Mouse (Mus musculus): ENCODE results near the gene Vstm5. TPM values are rescaled to one million over a fixed set of nuclear protein-coding genes. Genes with fewer than 3 reads are reported as not detected.

Gene Vstm5
- polyA plus RNA-seq, 1 experiment from 2014 or later: 0.35 TPM

Other genes starting within 250 kb of the Vstm5 start
- gene Panx1, start 193.6 kb upstream of the Vstm5 start, polyA plus RNA-seq (2015; fragmentation: Nextera tagmentation; extraction: Ambion mirVana): 7.9 and 8.0 TPM in 2 replicates
- gene Hephl1, start 126.9 kb upstream of the Vstm5 start, polyA plus RNA-seq (2015; fragmentation: Nextera tagmentation; extraction: Ambion mirVana): not detected in 2 replicates
- gene Med17, start 40.9 kb downstream of the Vstm5 start, polyA plus RNA-seq (2015; fragmentation: Nextera tagmentation; extraction: Ambion mirVana): 20.0 and 25.1 TPM in 2 replicates
- 46.4 and 54.0 TPM in 2 replicates for gene Taf1d, start 67.2 kb downstream of the Vstm5 start, polyA plus RNA-seq (2015; fragmentation: Nextera tagmentation; extraction: Ambion mirVana)
- 3.0 and 3.4 TPM in 2 replicates for gene 4931406C07Rik, start 67.4 kb downstream of the Vstm5 start, polyA plus RNA-seq (2015; fragmentation: Nextera tagmentation; extraction: Ambion mirVana)
- gene Cep295, start 118.7 kb downstream of the Vstm5 start, polyA plus RNA-seq (2015; fragmentation: Nextera tagmentation; extraction: Ambion mirVana): 7.8 and 8.5 TPM in 2 replicates

Measured in liver, embryonic 13.5 days (tissue).